Mouse (Mus musculus) megakaryocyte, adult 5-6 weeks (primary cell): ENCODE data around the gene Tbc1d7. TPM values are rescaled to one million over a fixed set of nuclear protein-coding genes. Genes with fewer than 3 reads are reported as not detected.
A peak's percentile ranks its signal among the peaks of the same experiment; 100 is the strongest.

Experiments
- ATAC-seq: 2 replicates; pipeline ENCODE4 v1.8.0; 2016; ENCODE audit warnings: mild to moderate bottlenecking, inconsistent platforms; ENCODE audit not compliant: poor library complexity, severe bottlenecking
- total RNA-seq, 2 experiments: library from RNA; stranded (forward) in 1 of 2; stranded (reverse) in 1 of 2; fragments of 153-499, 151-499 nt in 1 of 2; fragments of 221-1000, 200-1000 nt in 1 of 2; gene quantifications; 2 replicates each; pipeline versions ENCODE4 v1.2.3 to v1.2.4; 2015 to 2017

The Tbc1d7 gene
- total RNA-seq (2015) (6.7 and 10.6 TPM in 2 replicates), total RNA-seq (2017) (3.4 and 4.9 TPM in 2 replicates)

GRCm38 (mm10) chr13:43171020-43171710 is at the start of gene Tbc1d7:
Tbc1d7 (minus strand) TSS chr13:43171501.
- ATAC-seq = peak; percentile 98

GRCm38 (mm10) chr13:43220635-43221034 is 49.3 kb upstream of the Tbc1d7 start:
- ATAC-seq = no peak

- ATAC-seq = no peak
These were observed 47.5 kb upstream of the Tbc1d7 start for GRCm38 (mm10) chr13:43218764-43219163.

- 0 out of 2 replicates have a peak, but pooled peaks have one; percentile 11 for ATAC-seq
These were observed 47.0 kb upstream of the Tbc1d7 start for GRCm38 (mm10) chr13:43218284-43218683.

- peak; percentile 85 for ATAC-seq
These were observed 46.4 kb upstream of the Tbc1d7 start for GRCm38 (mm10) chr13:43217686-43218085.

GRCm38 (mm10) chr13:43217059-43217458 is 45.8 kb upstream of the Tbc1d7 start:
- no peak for ATAC-seq

GRCm38 (mm10) chr13:43215994-43216706 is 44.8 kb upstream of the Tbc1d7 start:
- ATAC-seq = no peak

- peak; percentile 22 for ATAC-seq
These were observed 44.1 kb upstream of the Tbc1d7 start for GRCm38 (mm10) chr13:43215144-43215993.

GRCm38 (mm10) chr13:43212338-43212737 is 41.0 kb upstream of the Tbc1d7 start:
- ATAC-seq = no peak

- no peak for ATAC-seq
These were observed 39.7 kb upstream of the Tbc1d7 start for GRCm38 (mm10) chr13:43210956-43211355.

GRCm38 (mm10) chr13:43209560-43209959 is 38.3 kb upstream of the Tbc1d7 start:
- ATAC-seq = peak; percentile 79

- peak; percentile 66 for ATAC-seq
These were observed 37.7 kb upstream of the Tbc1d7 start for GRCm38 (mm10) chr13:43208914-43209439.

- no peak for ATAC-seq
These were observed 34.9 kb upstream of the Tbc1d7 start for GRCm38 (mm10) chr13:43206118-43206683.

GRCm38 (mm10) chr13:43203641-43204040 is 32.3 kb upstream of the Tbc1d7 start:
- no peak for ATAC-seq

GRCm38 (mm10) chr13:43203234-43203633 is 31.9 kb upstream of the Tbc1d7 start:
- ATAC-seq = no peak

- ATAC-seq = no peak
These were observed 31.1 kb upstream of the Tbc1d7 start for GRCm38 (mm10) chr13:43202351-43202750.

- ATAC-seq = 0 out of 2 replicates have a peak, but pooled peaks have one; percentile 25
These were observed 29.7 kb upstream of the Tbc1d7 start for GRCm38 (mm10) chr13:43201033-43201432.

- ATAC-seq = no peak
These were observed 29.2 kb upstream of the Tbc1d7 start for GRCm38 (mm10) chr13:43200473-43200872.

GRCm38 (mm10) chr13:43199749-43200148 is 28.4 kb upstream of the Tbc1d7 start:
- peak; percentile 36 for ATAC-seq

GRCm38 (mm10) chr13:43199282-43199681 is 28.0 kb upstream of the Tbc1d7 start:
- peak; percentile 58 for ATAC-seq

- no peak for ATAC-seq
These were observed 25.9 kb upstream of the Tbc1d7 start for GRCm38 (mm10) chr13:43197187-43197586.
